Mouse (Mus musculus): Measurements from ENCODE around the gene Med25. TPM values are rescaled to one million over a fixed set of nuclear protein-coding genes. Genes with fewer than 3 reads are reported as not detected.

Med25 gene
- 195 and 493 TPM in 2 replicates for polyA plus RNA-seq (2012; ENCODE audit: low replicate concordance)

GRCm38 (mm10) chr7:44892276-44892921, at the start of gene Med25:
Gene Med25, minus strand, starts transcription at chr7:44892712.

GRCm38 (mm10) chr7:44929204-44930151, 37.0 kb upstream of the Med25 start, which contains the start of gene Ap2a1:
Gene Ap2a1, minus strand, starts transcription at chr7:44929496.

GRCm38 (mm10) chr7:44895593-44896434, 3.3 kb upstream of the Med25 start, which contains the start of gene Fuz:
Gene Fuz, plus strand, starts transcription at chr7:44896079.

GRCm38 (mm10) chr7:44869697-44870528, 22.6 kb downstream of the Med25 start, which contains the start of gene Ptov1:
Gene Ptov1, minus strand, starts transcription at chr7:44869788.

GRCm38 (mm10) chr7:44857042-44857552, 35.4 kb downstream of the Med25 start, which contains the start of gene Pnkp:
Gene Pnkp, plus strand, starts transcription at chr7:44857139.

GRCm38 (mm10) chr7:44848561-44849415, 43.7 kb downstream of the Med25 start, which contains the start of the genes Akt1s1 and Tbc1d17:
Gene Akt1s1, plus strand, starts transcription at chr7:44848991.
Gene Tbc1d17, minus strand, starts transcription at chr7:44849079.

Other genes with a start within 250 kb of the Med25 start
- gene Myh14, start 221.9 kb downstream of the Med25 start, polyA plus RNA-seq (2012; ENCODE audit: low replicate concordance) = 0.33 and 0.61 TPM in 2 replicates
- not detected in 2 replicates for gene Izumo2, start 184.0 kb downstream of the Med25 start, polyA plus RNA-seq (2012; ENCODE audit: low replicate concordance)
- gene Vrk3, start 144.3 kb downstream of the Med25 start, polyA plus RNA-seq (2012; ENCODE audit: low replicate concordance) = 76.5 and 90.1 TPM in 2 replicates
- 0.04 and 0.13 TPM in 2 replicates for gene Zfp473, start 141.7 kb downstream of the Med25 start, polyA plus RNA-seq (2012; ENCODE audit: low replicate concordance)
- 31.2 and 81.5 TPM in 2 replicates for gene Nup62, start 76.6 kb downstream of the Med25 start, polyA plus RNA-seq (2012; ENCODE audit: low replicate concordance)
- 150 and 240 TPM in 2 replicates for gene Il4i1, start 76.3 kb downstream of the Med25 start, polyA plus RNA-seq (2012; ENCODE audit: low replicate concordance)
- gene Atf5, start 76.1 kb downstream of the Med25 start, polyA plus RNA-seq (2012; ENCODE audit: low replicate concordance) = 25.4 and 45.2 TPM in 2 replicates
- gene Akt1s1, start 43.7 kb downstream of the Med25 start, polyA plus RNA-seq (2012; ENCODE audit: low replicate concordance) = 167 and 687 TPM in 2 replicates
- gene Tbc1d17, start 43.6 kb downstream of the Med25 start, polyA plus RNA-seq (2012; ENCODE audit: low replicate concordance) = 121 and 132 TPM in 2 replicates
- 55.0 and 91.1 TPM in 2 replicates for gene Pnkp, start 35.6 kb downstream of the Med25 start, polyA plus RNA-seq (2012; ENCODE audit: low replicate concordance)
- gene Ptov1, start 22.9 kb downstream of the Med25 start, polyA plus RNA-seq (2012; ENCODE audit: low replicate concordance) = 42.0 and 70.4 TPM in 2 replicates
- gene Fuz, start 3.4 kb upstream of the Med25 start, polyA plus RNA-seq (2012; ENCODE audit: low replicate concordance) = 68.5 and 164 TPM in 2 replicates
- 86.3 and 94.0 TPM in 2 replicates for gene Ap2a1, start 36.8 kb upstream of the Med25 start, polyA plus RNA-seq (2012; ENCODE audit: low replicate concordance)
- 0.29 TPM in 1 of 2 replicates, not detected in the other for gene Tsks, start 50.5 kb upstream of the Med25 start, polyA plus RNA-seq (2012; ENCODE audit: low replicate concordance)
- gene Cpt1c, start 82.1 kb upstream of the Med25 start, polyA plus RNA-seq (2012; ENCODE audit: low replicate concordance) = 0.16 and 0.33 TPM in 2 replicates
- gene Prmt1, start 93.9 kb upstream of the Med25 start, polyA plus RNA-seq (2012; ENCODE audit: low replicate concordance) = 20.1 and 51.4 TPM in 2 replicates
- gene Irf3, start 104.9 kb upstream of the Med25 start, polyA plus RNA-seq (2012; ENCODE audit: low replicate concordance) = 121 and 237 TPM in 2 replicates
- gene Bcl2l12, start 106.0 kb upstream of the Med25 start, polyA plus RNA-seq (2012; ENCODE audit: low replicate concordance) = 98.8 and 137 TPM in 2 replicates
- 147 and 361 TPM in 2 replicates for gene Scaf1, start 123.7 kb upstream of the Med25 start, polyA plus RNA-seq (2012; ENCODE audit: low replicate concordance)
- 20.4 and 47.3 TPM in 2 replicates for gene Rras, start 125.2 kb upstream of the Med25 start, polyA plus RNA-seq (2012; ENCODE audit: low replicate concordance)
- gene Prr12, start 160.2 kb upstream of the Med25 start, polyA plus RNA-seq (2012; ENCODE audit: low replicate concordance) = 91.8 and 211 TPM in 2 replicates
- gene Nosip, start 169.7 kb upstream of the Med25 start, polyA plus RNA-seq (2012; ENCODE audit: low replicate concordance) = 110 and 117 TPM in 2 replicates
- gene Prrg2, start 170.0 kb upstream of the Med25 start, polyA plus RNA-seq (2012; ENCODE audit: low replicate concordance) = 21.9 and 40.2 TPM in 2 replicates
- 45.4 and 68.2 TPM in 2 replicates for gene Rcn3, start 199.5 kb upstream of the Med25 start, polyA plus RNA-seq (2012; ENCODE audit: low replicate concordance)
- gene Fcgrt, start 211.1 kb upstream of the Med25 start, polyA plus RNA-seq (2012; ENCODE audit: low replicate concordance) = 210 and 322 TPM in 2 replicates
- 79.7 and 146 TPM in 2 replicates for gene Rps11, start 231.7 kb upstream of the Med25 start, polyA plus RNA-seq (2012; ENCODE audit: low replicate concordance)
- gene Rpl13a, start 236.0 kb upstream of the Med25 start, polyA plus RNA-seq (2012; ENCODE audit: low replicate concordance) = 6,038 and 6,758 TPM in 2 replicates
- 0.59 and 3.0 TPM in 2 replicates for gene Gm45713, start 243.5 kb upstream of the Med25 start, polyA plus RNA-seq (2012; ENCODE audit: low replicate concordance)
- gene Flt3l, start 243.7 kb upstream of the Med25 start, polyA plus RNA-seq (2012; ENCODE audit: low replicate concordance) = 106 and 107 TPM in 2 replicates

Measured in hematopoietic multipotent progenitor cell, adult 10-12 weeks (in vitro differentiated cells).